Mouse (Mus musculus): Measurements from ENCODE around the gene Dgkh.

- TF ChIP-seq CTCF (IDR thresholded peaks at IDR 0.05; ENCODE audit: low read depth, low read length), result no peak
- no peak for TF ChIP-seq GATA1 (IDR thresholded peaks at IDR 0.05; ENCODE audit: borderline replicate concordance, low read length)
- no peak for TF ChIP-seq POLR2AphosphoS5 (IDR thresholded peaks at IDR 0.05; ENCODE audit: insufficient replicate concordance, low read depth, low read length)
Measured at GRCm38 (mm10) chr14:78690883-78691282, 41.7 kb downstream of the Dgkh start.
